Mouse (Mus musculus): Measurements from ENCODE around the gene Gmeb1.

DNA sequence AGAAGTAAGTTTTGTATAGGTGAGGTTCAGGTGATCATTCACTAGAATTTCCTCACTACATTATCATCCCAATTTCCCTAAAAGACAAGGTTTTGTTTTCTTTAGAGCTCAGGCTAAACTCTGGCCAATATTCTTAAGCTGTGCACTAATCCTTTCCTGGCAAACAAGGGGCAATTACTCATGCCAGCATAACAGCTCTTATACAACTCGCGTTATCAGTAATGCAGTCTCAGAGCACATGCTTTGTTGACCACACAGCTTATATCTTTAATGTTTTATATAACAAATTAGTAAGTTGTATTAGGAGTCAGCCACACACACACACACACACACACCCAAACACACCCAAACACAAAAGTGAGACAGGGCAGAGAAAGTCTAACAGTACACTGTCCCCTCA is 51.1 kb downstream of the Gmeb1 start:
- TF ChIP-seq EP300 (IDR thresholded peaks at IDR 0.05; ENCODE audit: low read depth) (no peak), CTCF (IDR thresholded peaks at IDR 0.05; ENCODE audit: low read depth) (no peak)
